Comparison of ENCODE assay signal across 8 mouse cellular contexts in the genomic region with DNA sequence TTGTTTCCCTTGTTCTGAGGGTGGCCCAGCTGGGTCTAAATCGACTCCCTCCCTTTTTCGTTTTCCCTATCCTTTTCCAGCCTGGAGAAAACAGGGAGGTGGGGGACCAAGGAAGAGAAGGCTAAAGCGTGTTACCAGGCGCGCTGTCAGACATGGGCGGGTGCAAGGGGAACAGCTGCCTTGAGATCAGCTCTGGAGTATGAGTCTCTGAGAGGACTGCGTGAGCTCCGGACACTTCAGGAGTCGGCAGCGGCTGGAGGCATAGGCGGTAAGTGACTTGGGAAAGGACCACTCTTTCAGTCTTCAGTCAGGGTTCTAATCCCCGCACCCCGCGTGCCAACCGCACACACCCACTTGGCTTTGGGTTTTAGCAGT.
DNase-seq lines count a peak whose midpoint lies in the region; ATAC-seq and TF ChIP-seq lines count a peak whose summit lies in the region.

No protein-coding gene starts in this region.

- peak overlapping the region; percentile 75 for H3K4me2 ChIP-seq in embryonic facial prominence, embryonic 11.5 days (ENCODE audit: low read depth, low read length)
- peak overlapping the region; percentile 71 for H3K4me2 ChIP-seq in hindbrain, embryonic 12.5 days (replicated peaks)
- peak overlapping the region; percentile 69 for H3K4me2 ChIP-seq in neural tube, embryonic 12.5 days (replicated peaks)

- DNase-seq in kidney, adult 2 months: no peak
- no peak for DNase-seq in kidney, adult 9 months
- DNase-seq in Patski (ENCODE audit: low read depth, low spot score): no peak
- DNase-seq in embryonic facial prominence, embryonic 11.5 days (ENCODE audit: low spot score): peak; percentile 28
- peak; percentile 3 to 12 for DNase-seq in lung, adult 18-20 months
- DNase-seq in c-Kit-positive CD71-positive TER-119-positive erythroid progenitor cells, embryonic 14.5 days (ENCODE audit: low spot score): no peak

- in situ Hi-C loops in Patski (cut with MboI; ENCODE audit: low pct_unique_long_range_greater_than_20kb): loop anchor here (5.0 to 25.0 kb wide), 2 partner anchors 208 to 423 kb away; no protein-coding TSS in a partner anchor

- H3K36me3 ChIP-seq in kidney, adult 2 months (ENCODE audit: control insufficient read depth, insufficient read depth, low read length): no peaks in the 10 kb centered on the region
- no peaks in the 10 kb centered on the region for H3K36me3 ChIP-seq in embryonic facial prominence, embryonic 11.5 days (replicated peaks; ENCODE audit: control insufficient read depth, insufficient read depth, low read depth, low read length)
- no peaks in the 10 kb centered on the region for H3K36me3 ChIP-seq in hindbrain, embryonic 12.5 days
- no peaks in the 10 kb centered on the region for H3K36me3 ChIP-seq in neural tube, embryonic 12.5 days

- peak overlapping the region; percentile 69 for H3K4me3 ChIP-seq in kidney, adult 2 months (ENCODE audit: insufficient read depth, low read depth, low read length)
- peak overlapping the region; percentile 39 for H3K4me3 ChIP-seq in embryonic facial prominence, embryonic 11.5 days (ENCODE audit: low read depth, low read length)
- H3K4me3 ChIP-seq in hindbrain, embryonic 12.5 days: peak overlapping the region; percentile 42
- peak overlapping the region; percentile 39 for H3K4me3 ChIP-seq in neural tube, embryonic 12.5 days

- TF ChIP-seq POLR2A in kidney, adult 2 months (IDR thresholded peaks at IDR 0.05; ENCODE audit: low read depth, low read length): no peak

- no peaks in the 10 kb centered on the region for H3K9me3 ChIP-seq in embryonic facial prominence, embryonic 11.5 days (replicated peaks; ENCODE audit: control insufficient read depth, low read length)
- no peaks in the 10 kb centered on the region for H3K9me3 ChIP-seq in hindbrain, embryonic 12.5 days (replicated peaks)
- no peaks in the 10 kb centered on the region for H3K9me3 ChIP-seq in neural tube, embryonic 12.5 days

- CTCF ChIA-PET in Patski (lab: Charles Lee): interaction anchor here (1.4 kb wide), 1 partner anchor 12 kb away, joined by 3 read pairs; no protein-coding TSS in a partner anchor

- 2% methylated on average over 15 of the region's 15 CpGs for WGBS in kidney, adult 2 months
- WGBS in embryonic facial prominence, embryonic 11.5 days: 17% methylated on average over 15 of the region's 15 CpGs
- WGBS in hindbrain, embryonic 12.5 days: 12% methylated on average over 15 of the region's 15 CpGs
- 13% methylated on average over 15 of the region's 15 CpGs for WGBS in neural tube, embryonic 12.5 days

- POLR2A ChIA-PET in Patski (lab: Charles Lee): no interaction called here

- no peak overlapping the region; the same call in 1 of the 2 replicates for H3K9ac ChIP-seq in embryonic facial prominence, embryonic 11.5 days (replicated peaks; ENCODE audit: low read length)
- peak overlapping the region; percentile 32; the same call in 1 of the 2 replicates for H3K9ac ChIP-seq in hindbrain, embryonic 12.5 days
- H3K9ac ChIP-seq in neural tube, embryonic 12.5 days: no peak overlapping the region

- no peaks in the 10 kb centered on the region for H3K4me1 ChIP-seq in kidney, adult 2 months (ENCODE audit: control insufficient read depth, insufficient read depth, low read length)
- no peaks in the 10 kb centered on the region for H3K4me1 ChIP-seq in embryonic facial prominence, embryonic 11.5 days (ENCODE audit: control insufficient read depth, insufficient read depth, low read length)
- H3K4me1 ChIP-seq in hindbrain, embryonic 12.5 days: no peaks in the 10 kb centered on the region
- no peaks in the 10 kb centered on the region for H3K4me1 ChIP-seq in neural tube, embryonic 12.5 days

- H3K27ac ChIP-seq in kidney, adult 2 months (ENCODE audit: insufficient read depth, low read depth, low read length): no peak overlapping the region
- no peak overlapping the region for H3K27ac ChIP-seq in embryonic facial prominence, embryonic 11.5 days (replicated peaks; ENCODE audit: low read depth, low read length)
- no peak overlapping the region for H3K27ac ChIP-seq in hindbrain, embryonic 12.5 days
- H3K27ac ChIP-seq in neural tube, embryonic 12.5 days: no peak overlapping the region

- no peak for TF ChIP-seq CTCF in kidney, adult 2 months (conservative IDR thresholded peaks at IDR 0.05; ENCODE audit: insufficient read depth, insufficient read length, low read depth, low read length)
- no peak for TF ChIP-seq CTCF in Patski (IDR thresholded peaks at IDR 0.05)

- ATAC-seq in Patski: peak; percentile 66
- peak; percentile 67; the same call in 1 of the 2 replicates for ATAC-seq in embryonic facial prominence, embryonic 11.5 days (replicated peaks; ENCODE audit: insufficient number of reproducible peaks, low FRiP score, low TSS enrichment, low read depth)
- ATAC-seq in hindbrain, embryonic 12.5 days (ENCODE audit: low FRiP score): peak; percentile 63; the same call in 1 of the 2 replicates
- peak; percentile 65 for ATAC-seq in neural tube, embryonic 12.5 days (ENCODE audit: low FRiP score, low read depth)

- H3K27me3 ChIP-seq in kidney, adult 2 months (replicated peaks; ENCODE audit: control insufficient read depth, insufficient read depth, low read length): no peaks in the 10 kb centered on the region
- H3K27me3 ChIP-seq in Patski: peaks cover 40% of the 10 kb centered on the region
- no peaks in the 10 kb centered on the region; the same call in 1 of the 2 replicates for H3K27me3 ChIP-seq in embryonic facial prominence, embryonic 11.5 days (ENCODE audit: control insufficient read depth, insufficient read depth, low read length)
- H3K27me3 ChIP-seq in hindbrain, embryonic 12.5 days: peaks cover 9% of the 10 kb centered on the region
- 0 out of 2 replicates have a peak, but pooled peaks cover 3% of the 10 kb centered on the region for H3K27me3 ChIP-seq in neural tube, embryonic 12.5 days (replicated peaks)

Comparison
In these comparisons a context has a peak if more than half of its experiments do, and no peak if none do; other contexts are left out.
1. DNase-seq: peak in embryonic facial prominence, embryonic 11.5 days (single experiment) and lung, adult 18-20 months (2 of 2); none in kidney, adult 2 months (single experiment), kidney, adult 9 months (single experiment), Patski (single experiment) and c-Kit-positive CD71-positive TER-119-positive erythroid progenitor cells, embryonic 14.5 days (single experiment).
2. Peak in every context shown above with its lines, with median percentiles within 50 percentile points of each other: H3K4me3 ChIP-seq, ATAC-seq and H3K4me2 ChIP-seq.